Mouse (Mus musculus) cortical plate, adult 2 months (tissue): ENCODE data around the gene Tmem80. TPM values are rescaled to one million over a fixed set of nuclear protein-coding genes. Genes with fewer than 3 reads are reported as not detected.

Experiments used
- H3K27ac ChIP-seq: fragments of 200-500 bp; 2 replicates; pipeline ENCODE4 v1.5.1; 2012; ENCODE audit warnings: low read length, control low read depth, inconsistent platforms; ENCODE audit not compliant: insufficient read depth
- H3K4me1 ChIP-seq: fragments of 200-500 bp; 2 replicates; pipeline ENCODE4 v1.6.1; 2011; ENCODE audit warnings: low read length; ENCODE audit not compliant: control insufficient read depth, insufficient read depth
- H3K4me3 ChIP-seq: fragments of 200-500 bp; 2 replicates; pipeline ENCODE4 v1.5.1; 2011; ENCODE audit warnings: mild to moderate bottlenecking, low read length, control low read depth; ENCODE audit not compliant: insufficient read depth
- CTCF ChIP-seq: fragments of 200-500 bp; IDR thresholded peaks from 2 replicates; pipeline ENCODE4 v1.5.1; 2011; ENCODE audit warnings: mild to moderate bottlenecking, control low read depth, low read length; ENCODE audit not compliant: insufficient read depth; ENCODE audit errors: extremely low read depth
- POLR2A ChIP-seq: fragments of 200-500 bp; IDR thresholded peaks from 2 replicates; pipeline ENCODE4 v1.6.1; 2011; ENCODE audit warnings: mild to moderate bottlenecking, low read length, control low read depth; ENCODE audit not compliant: insufficient read depth; ENCODE audit errors: extremely low read depth
- polyA plus RNA-seq: library from polyadenylated mRNA; depleted of rRNA; stranded (reverse); fragments of >200 nt; gene quantifications from 2 replicates; pipeline ENCODE4 v1.2.3, GENCODE M21; 2012

Gene Tmem80
- polyA plus RNA-seq, 1 experiment: 56.7 TPM

DNA sequence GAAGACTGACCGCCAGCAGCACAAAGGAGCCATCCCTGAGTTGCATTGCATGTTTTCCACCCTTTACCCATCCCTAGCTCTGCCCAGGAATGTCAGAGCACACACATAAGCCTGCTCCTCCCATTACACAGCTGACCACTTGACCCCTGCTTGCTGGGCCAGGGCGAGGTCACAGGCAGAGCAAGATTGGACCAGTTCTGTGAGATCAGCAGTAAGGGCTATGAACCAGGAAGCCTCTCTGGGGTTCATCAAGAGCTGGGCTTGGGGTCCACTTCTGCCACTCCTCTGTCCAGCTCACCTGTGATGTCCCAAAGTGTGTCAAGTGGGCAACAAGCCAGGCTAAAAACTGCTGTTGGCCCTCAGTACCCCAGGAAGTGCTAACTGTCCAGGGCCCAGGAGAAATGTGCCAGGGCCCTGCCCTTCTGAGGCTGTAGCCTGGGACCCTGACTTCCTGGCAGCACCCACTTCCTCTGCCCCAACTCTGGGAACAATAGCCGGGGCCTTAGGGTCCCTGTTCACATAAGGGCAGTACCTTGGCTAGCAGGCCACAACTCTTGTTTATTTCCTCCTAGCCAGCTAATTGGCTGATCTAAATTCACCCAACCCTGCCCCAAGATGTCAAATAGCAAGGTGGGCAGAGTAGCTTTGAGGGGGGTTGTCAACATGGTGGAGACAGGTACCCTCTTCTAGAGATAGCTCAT is 10.3 kb downstream of the Tmem80 start:
- no peak for TF ChIP-seq CTCF
- no peak for TF ChIP-seq POLR2A
- no peak overlapping the region for H3K27ac ChIP-seq
- peaks cover 4% of the 10 kb centered on the region; the same call in 1 of the 2 replicates for H3K4me1 ChIP-seq
- no peak overlapping the region for H3K4me3 ChIP-seq

DNA sequence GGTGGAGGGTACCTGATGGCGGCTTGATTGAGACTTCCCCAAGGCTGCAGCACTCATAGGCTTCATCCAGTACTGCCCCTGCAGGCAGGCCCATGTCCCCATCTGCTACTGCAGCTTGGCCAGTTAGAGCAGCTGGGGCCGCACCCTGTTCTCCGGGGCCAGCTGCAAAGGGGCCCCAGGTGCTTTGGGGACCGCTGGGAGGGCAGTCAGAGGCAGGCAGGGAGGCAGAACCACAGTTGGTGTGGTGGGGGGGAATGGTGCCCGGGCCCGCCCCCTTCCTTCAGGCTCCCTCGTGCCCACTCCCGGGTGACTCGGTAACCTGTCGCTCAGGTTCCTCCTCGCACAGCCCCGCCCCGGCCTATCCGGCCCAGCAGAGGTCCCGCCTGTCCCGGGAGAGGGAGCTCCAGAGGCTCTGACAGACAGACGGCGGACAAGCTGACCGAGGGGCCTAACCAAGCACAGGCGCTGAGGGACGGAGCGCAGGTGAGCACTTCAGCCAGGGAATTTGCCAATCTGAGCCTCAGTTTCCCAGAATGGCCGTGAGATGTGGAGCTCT is 11.1 kb downstream of the Tmem80 start, which contains the start of gene Eps8l2:
TSS of gene Eps8l2 (plus strand) at position 305 of the 556 bp plus-strand sequence.
- TF ChIP-seq POLR2A (no peak), CTCF (no peak)
- Histone ChIP-seq H3K27ac (no peak within 1 kb of the TSS), H3K4me1 (peaks cover 4% of the 10 kb centered on the region; the same call in 1 of the 2 replicates), H3K4me3 (no peak within 1 kb of the TSS)

DNA sequence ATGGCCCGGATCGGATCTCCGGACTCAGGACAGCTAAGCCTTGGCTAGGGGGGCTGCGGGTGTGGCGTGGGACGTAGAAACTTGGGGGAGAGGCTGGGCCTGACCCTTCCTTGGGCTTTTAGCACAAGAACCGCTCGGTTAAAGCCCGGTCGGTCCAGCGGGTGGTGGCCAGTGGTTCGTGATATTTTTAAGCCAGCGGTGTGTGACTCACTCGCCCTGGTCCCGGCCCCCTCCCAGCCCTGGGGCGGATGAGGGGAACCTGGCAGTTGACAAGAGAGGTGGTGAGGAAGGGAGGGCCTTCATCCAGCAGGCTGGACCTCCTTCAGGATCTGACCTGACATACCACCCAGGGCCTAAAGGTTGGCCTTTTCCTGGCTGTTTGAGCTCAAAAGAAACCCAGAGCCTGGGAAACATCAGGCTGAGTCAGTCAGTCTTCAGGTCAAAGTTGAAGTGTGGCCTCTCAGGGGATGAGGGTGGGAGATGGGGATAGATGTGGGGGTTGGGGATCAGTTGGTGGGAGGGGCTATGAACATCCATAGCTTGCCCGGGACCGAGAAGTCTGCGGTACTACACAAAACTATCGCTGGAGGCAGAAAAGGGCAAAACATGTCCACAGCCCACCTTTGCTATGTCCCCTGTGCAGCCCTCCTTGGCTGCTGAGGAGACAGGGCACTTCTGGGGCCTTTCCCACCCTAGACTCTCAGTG is 11.8 kb downstream of the Tmem80 start:
- Histone ChIP-seq H3K4me3 (no peak overlapping the region), H3K4me1 (peaks cover 4% of the 10 kb centered on the region; the same call in 1 of the 2 replicates), H3K27ac (no peak overlapping the region)
- TF ChIP-seq CTCF (no peak), POLR2A (no peak)

DNA sequence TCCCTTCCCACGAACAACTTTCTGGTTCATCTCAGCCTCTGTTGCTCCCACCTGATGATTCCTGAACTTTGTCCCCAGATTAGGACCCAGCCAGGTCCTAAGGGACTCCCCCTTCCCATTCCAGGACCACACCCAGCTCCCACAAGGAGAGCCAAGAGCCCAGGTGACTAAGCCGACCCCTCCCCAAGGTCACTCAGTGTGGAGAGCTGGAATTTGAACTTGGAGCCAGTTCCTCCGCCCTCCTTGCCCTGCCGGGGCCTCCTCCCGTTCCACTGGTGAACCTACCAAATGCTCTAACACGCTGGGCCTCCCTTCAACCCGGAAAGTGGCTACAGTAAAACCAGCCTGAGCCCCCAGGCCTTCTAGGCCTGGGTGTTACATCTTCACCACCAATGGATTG is 12.5 kb downstream of the Tmem80 start:
- H3K27ac ChIP-seq: no peak overlapping the region
- H3K4me1 ChIP-seq: peaks cover 4% of the 10 kb centered on the region; the same call in 1 of the 2 replicates
- H3K4me3 ChIP-seq: no peak overlapping the region
- no peak for TF ChIP-seq CTCF
- TF ChIP-seq POLR2A: no peak

DNA sequence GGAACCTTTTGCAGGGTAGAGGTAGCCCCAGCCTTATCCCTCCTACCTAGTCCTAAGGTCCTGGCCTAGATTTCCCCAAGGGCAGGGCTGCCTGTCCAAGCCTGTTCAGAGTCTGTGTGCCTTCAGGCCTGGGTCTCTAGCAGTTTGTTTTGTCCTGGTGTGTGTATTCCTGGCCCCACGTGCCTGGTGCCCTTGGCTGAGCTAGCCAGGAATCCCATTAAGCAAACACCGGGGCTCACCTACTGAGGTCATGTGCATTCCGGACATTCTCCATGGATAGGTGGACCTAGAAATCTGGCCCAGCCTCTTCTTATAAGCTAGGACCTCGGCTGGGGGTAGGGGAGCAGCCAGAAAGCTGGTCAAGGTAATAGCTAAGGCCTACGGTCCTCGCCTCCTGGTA is 12.9 kb downstream of the Tmem80 start:
- Histone ChIP-seq H3K4me3 (no peak overlapping the region), H3K27ac (no peak overlapping the region), H3K4me1 (peaks cover 4% of the 10 kb centered on the region; the same call in 1 of the 2 replicates)
- TF ChIP-seq CTCF: no peak
- no peak for TF ChIP-seq POLR2A

DNA sequence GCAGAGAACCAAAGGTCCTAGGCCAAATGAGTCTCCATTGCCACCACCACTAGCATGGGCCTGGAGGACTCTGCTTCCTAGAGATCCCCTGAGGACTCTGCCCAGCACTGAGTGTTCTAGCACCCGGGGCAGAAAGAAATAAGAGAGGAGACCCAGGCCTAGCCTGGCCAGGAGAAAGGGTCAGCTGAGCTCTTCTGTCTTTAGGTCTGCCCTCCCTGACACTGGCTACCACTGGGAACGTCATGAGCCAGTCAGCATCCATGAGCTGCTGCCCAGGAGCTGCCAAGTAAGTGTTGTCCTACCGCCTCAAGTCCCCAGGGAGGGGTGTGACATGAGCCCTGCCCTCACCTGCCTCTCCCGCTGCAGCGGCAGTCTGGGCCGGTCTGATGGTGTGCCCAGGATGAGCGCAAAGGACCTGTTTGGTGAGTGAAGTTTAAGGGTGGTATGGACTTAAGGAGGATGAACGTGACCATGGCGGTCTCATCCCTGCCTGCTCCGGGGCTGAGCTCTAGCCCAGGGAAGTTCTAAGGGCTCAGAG is 14.2 kb downstream of the Tmem80 start:
- H3K4me3 ChIP-seq: no peak overlapping the region
- no peak for TF ChIP-seq CTCF
- TF ChIP-seq POLR2A: no peak
- H3K27ac ChIP-seq: no peak overlapping the region
- H3K4me1 ChIP-seq: no peaks in the 10 kb centered on the region

DNA sequence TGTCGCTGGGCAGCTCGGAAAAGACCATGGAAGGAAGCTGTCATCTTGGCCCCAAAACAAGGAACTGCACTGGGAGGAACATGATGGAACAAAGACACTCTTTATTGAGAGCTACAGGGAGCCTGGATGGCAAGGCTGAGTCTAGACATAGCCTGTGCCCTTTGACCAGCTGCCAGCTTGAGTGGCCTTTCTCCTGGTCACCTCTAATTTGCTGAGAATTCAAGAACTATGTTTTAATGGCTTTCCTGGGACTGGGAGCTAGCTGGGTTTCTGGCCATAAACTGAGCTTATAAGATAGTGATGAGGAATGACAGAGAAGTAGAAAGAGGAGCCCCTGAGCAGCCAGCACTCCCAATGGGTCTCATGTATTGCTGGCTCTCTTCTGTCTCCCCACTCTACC is 15.7 kb downstream of the Tmem80 start:
- H3K4me3 ChIP-seq: no peak overlapping the region
- no peaks in the 10 kb centered on the region for H3K4me1 ChIP-seq
- H3K27ac ChIP-seq: no peak overlapping the region

DNA sequence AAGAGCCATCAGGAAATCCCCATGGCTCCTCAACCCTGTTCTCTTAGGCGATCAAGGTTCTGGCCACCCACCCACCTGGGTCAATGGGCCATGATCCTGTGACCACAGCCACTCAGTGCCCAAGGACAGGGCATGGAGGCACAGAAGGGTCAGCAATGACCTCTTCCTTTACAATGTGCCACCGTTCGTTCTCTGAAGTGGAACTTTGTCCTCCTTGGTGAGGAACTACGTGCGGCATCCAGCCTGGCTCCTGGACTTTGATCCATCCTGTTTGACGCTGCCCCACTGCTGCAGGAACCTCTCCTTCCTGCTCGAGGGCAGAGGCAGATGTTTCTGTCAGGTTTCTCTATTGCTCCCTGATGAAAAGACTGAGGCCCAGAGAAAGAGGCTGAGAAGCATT is 16.2 kb downstream of the Tmem80 start:
- no peak overlapping the region for H3K4me3 ChIP-seq
- TF ChIP-seq CTCF: no peak
- no peak for TF ChIP-seq POLR2A

More for the DNA sequence above, 15.7 kb downstream of the Tmem80 start:
- TF ChIP-seq CTCF (no peak), POLR2A (no peak)

DNA sequence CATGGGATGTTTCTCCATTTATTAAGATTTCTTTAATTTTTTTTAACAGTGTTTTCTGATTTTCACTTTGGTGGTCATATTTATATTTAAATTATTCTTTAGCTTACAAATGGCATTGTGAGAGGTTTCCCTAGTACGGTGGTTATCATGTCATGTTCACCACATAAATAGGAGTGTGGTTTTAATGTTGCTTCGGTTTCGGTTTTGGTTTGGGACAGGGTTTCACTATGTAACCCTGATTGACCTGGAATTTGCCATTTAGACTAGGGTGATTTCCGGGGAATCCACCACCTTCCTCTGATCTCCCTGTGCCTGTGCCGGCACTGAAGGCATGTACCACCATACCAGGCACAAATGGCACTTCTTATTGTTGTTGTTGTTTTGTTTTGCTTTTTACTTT is 17.2 kb downstream of the Tmem80 start:
- TF ChIP-seq POLR2A: no peak
- no peak overlapping the region for H3K27ac ChIP-seq
- H3K4me3 ChIP-seq: no peak overlapping the region
- H3K4me1 ChIP-seq: no peaks in the 10 kb centered on the region

More for the DNA sequence above, 16.2 kb downstream of the Tmem80 start:
- Histone ChIP-seq H3K4me1 (no peaks in the 10 kb centered on the region), H3K27ac (no peak overlapping the region)

DNA sequence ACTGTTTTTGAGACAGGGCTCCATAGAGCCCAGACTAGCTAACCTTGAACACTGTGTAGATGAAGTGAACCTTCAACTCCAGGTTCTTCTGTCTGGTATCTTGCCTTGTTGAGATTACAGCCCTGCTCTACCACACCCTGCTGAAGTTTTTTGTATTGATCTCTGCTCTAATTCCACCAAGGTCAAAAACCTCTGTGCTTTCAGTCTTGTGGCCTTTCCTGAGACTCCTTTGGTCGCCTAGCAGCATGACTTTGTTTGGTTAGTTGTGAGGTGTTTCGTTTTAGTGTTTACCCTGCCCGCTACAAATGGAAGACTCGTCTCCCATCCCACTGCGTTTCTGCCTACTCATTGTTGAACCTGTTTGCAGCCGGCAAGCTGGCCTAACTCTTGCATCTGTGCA is 23.5 kb downstream of the Tmem80 start:
- TF ChIP-seq CTCF: no peak
- no peak for TF ChIP-seq POLR2A
- H3K4me3 ChIP-seq: no peak overlapping the region
- H3K4me1 ChIP-seq: peaks cover 6% of the 10 kb centered on the region
- H3K27ac ChIP-seq: no peak overlapping the region
